ENCODE assay signal across 9 mouse cellular contexts in the genomic region with DNA sequence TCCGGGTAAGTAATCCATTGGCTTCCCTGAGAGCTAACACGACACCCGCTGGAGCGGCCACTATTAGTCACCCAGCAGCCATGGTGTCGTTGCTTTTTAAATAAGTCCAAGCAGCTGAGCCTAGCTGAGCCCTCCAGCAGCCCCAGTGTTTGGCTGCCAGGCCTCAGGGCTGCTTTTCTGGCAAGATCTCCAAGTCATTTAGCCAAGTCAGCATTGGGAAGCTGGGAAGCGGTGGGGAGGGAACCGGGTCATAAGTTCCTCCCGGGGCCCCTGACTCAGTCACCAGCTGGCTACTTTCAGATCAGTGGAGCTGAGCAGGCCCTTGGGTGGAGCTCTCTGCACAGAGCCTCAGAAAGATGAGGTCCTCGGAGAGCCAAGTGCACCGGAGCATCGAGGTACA. TPM values are rescaled to one million over a fixed set of nuclear protein-coding genes. Genes with fewer than 3 reads are reported as not detected.
DNase-seq lines count a peak whose midpoint lies in the region; ATAC-seq and TF ChIP-seq lines count a peak whose summit lies in the region.
"Had no signal": no experiment of that assay in that cellular context is flagged by ENCODE, and none has a peak within 500 bp of the region (broad histone marks: within the 10 kb centered on the region; RNA-seq: fewer than 3 reads in every experiment).

No protein-coding gene starts in this region.

- H3K36me3 ChIP-seq in neural tube, embryonic 13.5 days: no peaks in the 10 kb centered on the region
- no peaks in the 10 kb centered on the region for H3K36me3 ChIP-seq in stomach, embryonic 16.5 days (ENCODE audit: control insufficient read depth, insufficient read depth, low read length)
- no peaks in the 10 kb centered on the region for H3K36me3 ChIP-seq in forebrain, embryonic 10.5 days (replicated peaks)

- H3K9me3 ChIP-seq in neural tube, embryonic 13.5 days: no peaks in the 10 kb centered on the region
- H3K9me3 ChIP-seq in stomach, embryonic 16.5 days (replicated peaks; ENCODE audit: control insufficient read depth, low read length): no peaks in the 10 kb centered on the region
- no peaks in the 10 kb centered on the region for H3K9me3 ChIP-seq in forebrain, embryonic 10.5 days

- no peak for TF ChIP-seq CTCF in embryonic fibroblast, embryonic 13.5 days (IDR thresholded peaks at IDR 0.05; ENCODE audit: borderline replicate concordance, insufficient read depth, low read length)

- H3K4me1 ChIP-seq in neural tube, embryonic 13.5 days (replicated peaks): no peaks in the 10 kb centered on the region
- peaks cover 14% of the 10 kb centered on the region for H3K4me1 ChIP-seq in embryonic fibroblast, embryonic 13.5 days (ENCODE audit: control insufficient read depth, insufficient read depth, low read length)
- H3K4me1 ChIP-seq in stomach, embryonic 16.5 days (ENCODE audit: control insufficient read depth, insufficient read depth, low read length): peaks cover 19% of the 10 kb centered on the region
- H3K4me1 ChIP-seq in forebrain, embryonic 10.5 days: peaks cover 6% of the 10 kb centered on the region; the same call in 1 of the 2 replicates

- WGBS in neural tube, embryonic 13.5 days: 73% methylated on average over 11 of the region's 11 CpGs
- WGBS in stomach, embryonic 16.5 days: 62% methylated on average over 11 of the region's 11 CpGs
- 85% methylated on average over 11 of the region's 11 CpGs for WGBS in forebrain, embryonic 10.5 days

- 0 out of 2 replicates have a peak overlapping the region, but pooled peaks have one; percentile 9 for H3K27ac ChIP-seq in neural tube, embryonic 13.5 days (replicated peaks)
- peak overlapping the region; percentile 93 for H3K27ac ChIP-seq in embryonic fibroblast, embryonic 13.5 days (ENCODE audit: insufficient read depth, low read length)
- peak overlapping the region; percentile 41; the same call in 1 of the 2 replicates for H3K27ac ChIP-seq in stomach, embryonic 16.5 days (ENCODE audit: low read length)
- no peak overlapping the region for H3K27ac ChIP-seq in forebrain, embryonic 10.5 days

- DNase-seq in neural tube, embryonic 10.5 days (ENCODE audit: extremely low spot score, low spot score): no peak
- peak; percentile 47 for DNase-seq in kidney, adult 9 months
- no peak for DNase-seq in left cerebral cortex, adult 9 months (ENCODE audit: low spot score in 2 of 2)
- no peak for DNase-seq in forebrain, embryonic 10.5 days (ENCODE audit: extremely low spot score, low spot score)
- no peak for DNase-seq in left cerebral cortex, adult 18-20 months (ENCODE audit: low spot score in 2 of 2)

- H3K27me3 ChIP-seq in neural tube, embryonic 13.5 days: no peaks in the 10 kb centered on the region
- H3K27me3 ChIP-seq in stomach, embryonic 16.5 days (ENCODE audit: control insufficient read depth, insufficient read depth, low read length): no peaks in the 10 kb centered on the region
- no peaks in the 10 kb centered on the region for H3K27me3 ChIP-seq in forebrain, embryonic 10.5 days (ENCODE audit: poor library complexity, severe bottlenecking)

- no peak overlapping the region for H3K9ac ChIP-seq in neural tube, embryonic 13.5 days
- H3K9ac ChIP-seq in stomach, embryonic 16.5 days (ENCODE audit: low read length): no peak overlapping the region

- no peak for ATAC-seq in neural tube, embryonic 13.5 days (ENCODE audit: low read depth)
- peak; percentile 62; the same call in 1 of the 2 replicates for ATAC-seq in stomach, embryonic 16.5 days (ENCODE audit: insufficient read depth, low FRiP score)

- H3K4me3 ChIP-seq in neural tube, embryonic 13.5 days: no peak overlapping the region
- no peak overlapping the region for H3K4me3 ChIP-seq in embryonic fibroblast, embryonic 13.5 days (ENCODE audit: insufficient read depth, low read length)
- no peak overlapping the region for H3K4me3 ChIP-seq in stomach, embryonic 16.5 days (replicated peaks; ENCODE audit: low read length)
- H3K4me3 ChIP-seq in forebrain, embryonic 10.5 days: no peak overlapping the region

- TF ChIP-seq POLR2A in embryonic fibroblast, embryonic 13.5 days (IDR thresholded peaks at IDR 0.05; ENCODE audit: low read depth, low read length): no peak

- H3K4me2 ChIP-seq in neural tube, embryonic 13.5 days: no peak overlapping the region
- H3K4me2 ChIP-seq in stomach, embryonic 16.5 days (ENCODE audit: low read depth, low read length): no peak overlapping the region

RNA-seq across cellular contexts. Expression of gene Adamts14, which starts 12.0 kb away (rescaled TPM):
- polyA plus RNA-seq in neural tube, embryonic 13.5 days (2015; fragmentation: Nextera tagmentation; extraction: Ambion mirVana): 0.36 and 0.60 TPM in 2 replicates
- 8.1 and 9.6 TPM in 2 replicates for polyA plus RNA-seq in embryonic fibroblast, embryonic 13.5 days (2011; ENCODE audit: insufficient read length, low read depth, missing spikeins)
- 1.6 and 1.8 TPM in 2 replicates for polyA plus RNA-seq in stomach, embryonic 16.5 days (2015; fragmentation: Nextera tagmentation; extraction: Ambion mirVana)
- polyA plus RNA-seq in forebrain, embryonic 10.5 days (2016; fragmentation: Nextera tagmentation; extraction: Ambion mirVana): 0.27 and 0.30 TPM in 2 replicates
- under 1 TPM; 0.14 to 0.23 TPM for total RNA-seq in left cerebral cortex, adult 18-20 months (2021)

RNA-seq across cellular contexts. Expression of gene Prf1, which starts 12.4 kb away (rescaled TPM):
- polyA plus RNA-seq in neural tube, embryonic 13.5 days (2015; fragmentation: Nextera tagmentation; extraction: Ambion mirVana): not detected in 2 replicates
- polyA plus RNA-seq in embryonic fibroblast, embryonic 13.5 days (2011; ENCODE audit: insufficient read length, low read depth, missing spikeins): not detected in 2 replicates
- polyA plus RNA-seq in stomach, embryonic 16.5 days (2015; fragmentation: Nextera tagmentation; extraction: Ambion mirVana): not detected in 2 replicates
- polyA plus RNA-seq in forebrain, embryonic 10.5 days (2016; fragmentation: Nextera tagmentation; extraction: Ambion mirVana): not detected in 2 replicates
- total RNA-seq in left cerebral cortex, adult 18-20 months (2021): not detected
- polyA plus RNA-seq: neural tube, embryonic 14.5 days had no signal
